Mouse (Mus musculus) frontal cortex, postnatal 36 days (tissue): ENCODE data around the gene Rhox7b.
"Not testable (repeated sequence)": the region's sequence is repeated elsewhere in the genome, so short reads cannot be mapped to it uniquely, and the experiment has no call there.

ENCODE experiments used
- DNase-seq, 2 experiments: peaks; one replicate each; pipeline ENCODE4 v3.0.0; 2022; ENCODE audit warnings: low spot score in 2 of 2

Gene Rhox7b

GRCm38 (mm10) chrX:37897132-37897531 is at the start of gene Rhox7b:
TSS of gene Rhox7b (minus strand) at chrX:37897232.
- DNase-seq, result not testable (repeated sequence)

- no peak for DNase-seq
Observed at GRCm38 (mm10) chrX:37916311-37916710, 19.3 kb upstream of the Rhox7b start.

- DNase-seq, result no peak
Observed at GRCm38 (mm10) chrX:37908581-37908980, 11.5 kb upstream of the Rhox7b start.

- DNase-seq, result peak in 1 of 2 experiments; percentile 1
Observed at GRCm38 (mm10) chrX:37903727-37904126, 6.7 kb upstream of the Rhox7b start.

GRCm38 (mm10) chrX:37901670-37902069 is 4.6 kb upstream of the Rhox7b start, which contains the start of gene Rhox9:
TSS of gene Rhox9 (minus strand) at chrX:37901770.
- DNase-seq, result not testable (repeated sequence)

GRCm38 (mm10) chrX:37878844-37879243 is 18.2 kb downstream of the Rhox7b start, which contains the start of gene Rhox8:
TSS of gene Rhox8 (minus strand) at chrX:37878944.
- no peak for DNase-seq

GRCm38 (mm10) chrX:37871641-37872040 is 25.4 kb downstream of the Rhox7b start:
- DNase-seq, result no peak
